ENCODE assay signal across 8 mouse cellular contexts in genomic region chr1:66838184-66839042, GRCm38 (mm10). TPM values are rescaled to one million over a fixed set of nuclear protein-coding genes. Genes with fewer than 3 reads are reported as not detected.
DNase-seq lines count a peak whose midpoint lies in the region; ATAC-seq lines count a peak whose summit lies in the region.

No protein-coding gene starts in this region.

- H3K36me3 ChIP-seq in embryonic facial prominence, embryonic 10.5 days (replicated peaks), result peaks cover 29% of the 10 kb centered on the region
- H3K36me3 ChIP-seq in heart, embryonic 13.5 days, result peaks cover 85% of the 10 kb centered on the region
- H3K36me3 ChIP-seq in liver, embryonic 15.5 days (replicated peaks), result peaks cover 42% of the 10 kb centered on the region
- no peaks in the 10 kb centered on the region for H3K36me3 ChIP-seq in neural tube, embryonic 14.5 days (ENCODE audit: control insufficient read depth, insufficient read depth, low read length)

- no peaks in the 10 kb centered on the region for H3K4me1 ChIP-seq in embryonic facial prominence, embryonic 10.5 days
- H3K4me1 ChIP-seq in heart, embryonic 13.5 days, result peaks cover 25% of the 10 kb centered on the region
- no peaks in the 10 kb centered on the region; the same call in 1 of the 2 replicates for H3K4me1 ChIP-seq in liver, embryonic 15.5 days (replicated peaks)
- H3K4me1 ChIP-seq in neural tube, embryonic 14.5 days (ENCODE audit: control insufficient read depth, insufficient read depth, low read length), result no peaks in the 10 kb centered on the region

- no peak overlapping the region for H3K4me2 ChIP-seq in heart, embryonic 13.5 days
- no peak overlapping the region; the same call in 1 of the 2 replicates for H3K4me2 ChIP-seq in liver, embryonic 15.5 days
- H3K4me2 ChIP-seq in neural tube, embryonic 14.5 days (ENCODE audit: low read depth, low read length), result no peak overlapping the region

- no peak overlapping the region for H3K4me3 ChIP-seq in embryonic facial prominence, embryonic 10.5 days
- no peak overlapping the region for H3K4me3 ChIP-seq in heart, embryonic 13.5 days
- peak overlapping the region; percentile 14; the same call in 1 of the 2 replicates for H3K4me3 ChIP-seq in liver, embryonic 15.5 days (replicated peaks)
- no peak overlapping the region for H3K4me3 ChIP-seq in neural tube, embryonic 14.5 days (ENCODE audit: low read depth, low read length)

- no peak overlapping the region for H3K27ac ChIP-seq in embryonic facial prominence, embryonic 10.5 days (replicated peaks)
- peak overlapping the region; percentile 84; the same call in 1 of the 2 replicates for H3K27ac ChIP-seq in heart, embryonic 13.5 days (replicated peaks)
- H3K27ac ChIP-seq in liver, embryonic 15.5 days (replicated peaks), result no peak overlapping the region
- no peak overlapping the region for H3K27ac ChIP-seq in neural tube, embryonic 14.5 days (ENCODE audit: low read depth, low read length)

- peak; percentile 75 for DNase-seq in CD4-positive helper T cell, adult 2 months (ENCODE audit: low read depth, low spot score)
- DNase-seq in adrenal gland, postnatal 10 days, result peak; percentile 84
- peak; percentile 66 for DNase-seq in embryonic facial prominence, embryonic 10.5 days (ENCODE audit: low spot score)
- DNase-seq in kidney, postnatal 4 days, result peak; percentile 89 to 91
- DNase-seq in testis, postnatal 10 days (ENCODE audit: low spot score), result peak; percentile 91

- no peaks in the 10 kb centered on the region for H3K9me3 ChIP-seq in embryonic facial prominence, embryonic 10.5 days
- no peaks in the 10 kb centered on the region for H3K9me3 ChIP-seq in heart, embryonic 13.5 days
- H3K9me3 ChIP-seq in liver, embryonic 15.5 days (replicated peaks), result no peaks in the 10 kb centered on the region
- no peaks in the 10 kb centered on the region for H3K9me3 ChIP-seq in neural tube, embryonic 14.5 days (ENCODE audit: control insufficient read depth, low read length)

- WGBS in embryonic facial prominence, embryonic 10.5 days, result 61% methylated on average over 16 of the region's 16 CpGs
- 55% methylated on average over 16 of the region's 16 CpGs for WGBS in heart, embryonic 13.5 days
- 50% methylated on average over 16 of the region's 16 CpGs for WGBS in liver, embryonic 15.5 days (ENCODE audit: insufficient replicate concordance)
- 60% methylated on average over 16 of the region's 16 CpGs for WGBS in neural tube, embryonic 14.5 days

- H3K9ac ChIP-seq in heart, embryonic 13.5 days, result no peak overlapping the region
- no peak overlapping the region for H3K9ac ChIP-seq in liver, embryonic 15.5 days
- H3K9ac ChIP-seq in neural tube, embryonic 14.5 days (replicated peaks; ENCODE audit: low read depth, low read length), result no peak overlapping the region

- no peak for ATAC-seq in heart, embryonic 13.5 days (ENCODE audit: extremely low read depth, insufficient number of reproducible peaks, low FRiP score, low TSS enrichment)
- ATAC-seq in liver, embryonic 15.5 days (ENCODE audit: insufficient read depth), result peak; percentile 12; the same call in 1 of the 2 replicates
- peak; percentile 54; the same call in 1 of the 2 replicates for ATAC-seq in neural tube, embryonic 14.5 days (ENCODE audit: low read depth)

- H3K27me3 ChIP-seq in embryonic facial prominence, embryonic 10.5 days (replicated peaks; ENCODE audit: low read depth, poor library complexity, severe bottlenecking), result no peaks in the 10 kb centered on the region
- no peaks in the 10 kb centered on the region for H3K27me3 ChIP-seq in heart, embryonic 13.5 days (replicated peaks)
- no peaks in the 10 kb centered on the region for H3K27me3 ChIP-seq in liver, embryonic 15.5 days
- no peaks in the 10 kb centered on the region for H3K27me3 ChIP-seq in neural tube, embryonic 14.5 days (ENCODE audit: control insufficient read depth, insufficient read depth, low read length)

RNA-seq across cellular contexts. Expression of gene Kansl1l, which starts 21.1 kb away (rescaled TPM):
- 10 to 100 TPM; 19.2 to 22.7 TPM for total RNA-seq in adrenal gland, postnatal 10 days (2021)
- 9.3 and 10.6 TPM in 2 replicates for polyA plus RNA-seq in embryonic facial prominence, embryonic 10.5 days (2016; fragmentation: Nextera tagmentation; extraction: Ambion mirVana)
- 8.7 and 9.0 TPM in 2 replicates for polyA plus RNA-seq in heart, embryonic 13.5 days (2015; fragmentation: Nextera tagmentation; extraction: Ambion mirVana)
- polyA plus RNA-seq in liver, embryonic 15.5 days (2015; fragmentation: Nextera tagmentation; extraction: Ambion mirVana), result 3.3 and 3.9 TPM in 2 replicates
- polyA plus RNA-seq in neural tube, embryonic 14.5 days (2014; fragmentation: Nextera tagmentation; extraction: Ambion mirVana), result 15.6 and 16.6 TPM in 2 replicates

RNA-seq across cellular contexts. Expression of gene Acadl, which starts 24.7 kb away (rescaled TPM):
- total RNA-seq in adrenal gland, postnatal 10 days (2021), result 1,000 to 10,000 TPM; 1,546 to 1,636 TPM
- polyA plus RNA-seq in embryonic facial prominence, embryonic 10.5 days (2016; fragmentation: Nextera tagmentation; extraction: Ambion mirVana), result 35.7 and 40.4 TPM in 2 replicates
- polyA plus RNA-seq in heart, embryonic 13.5 days (2015; fragmentation: Nextera tagmentation; extraction: Ambion mirVana), result 459 and 524 TPM in 2 replicates
- polyA plus RNA-seq in liver, embryonic 15.5 days (2015; fragmentation: Nextera tagmentation; extraction: Ambion mirVana), result 140 and 145 TPM in 2 replicates
- 40.7 and 60.7 TPM in 2 replicates for polyA plus RNA-seq in neural tube, embryonic 14.5 days (2014; fragmentation: Nextera tagmentation; extraction: Ambion mirVana)
